Mouse (Mus musculus) lung, postnatal 0 days (tissue): ENCODE measurements around the gene Gm20388. TPM values are rescaled to one million over a fixed set of nuclear protein-coding genes. Genes with fewer than 3 reads are reported as not detected.
A peak's percentile ranks its signal among the peaks of the same experiment; 100 is the strongest.

Source experiments
- ATAC-seq: fragments of 200-750 bp; cut with Nextera tagmentation; 2 replicates; pipeline ENCODE4 v1.8.0; 2017; ENCODE audit warnings: moderate library complexity
- DNase-seq: peaks from one replicate; pipeline ENCODE4 v3.0.0-alpha.2; 2016; ENCODE audit warnings: low spot score
- H3K27ac ChIP-seq: fragments of 300-500 bp; sonication (generic); 2 replicates; pipeline ENCODE4 v1.5.1; 2014; ENCODE audit warnings: antibody characterized with exemption, mild to moderate bottlenecking, low read length, mixed read lengths
- H3K27me3 ChIP-seq: fragments of 300-500 bp; sonication (generic); replicated peaks from 2 replicates; pipeline ENCODE4 v1.6.1; 2014; ENCODE audit warnings: low read length, mixed read lengths; ENCODE audit not compliant: insufficient read depth
- H3K36me3 ChIP-seq: fragments of 300-500 bp; sonication (generic); 2 replicates; pipeline ENCODE4 v1.6.1; 2014; ENCODE audit warnings: low read length, mixed read lengths; ENCODE audit not compliant: insufficient read depth
- H3K4me1 ChIP-seq: fragments of 300-500 bp; sonication (generic); 2 replicates; pipeline ENCODE4 v1.6.1; 2014; ENCODE audit warnings: antibody characterized with exemption, low read depth, low read length, mixed read lengths; ENCODE audit not compliant: insufficient read depth
- H3K4me2 ChIP-seq: fragments of 300-500 bp; sonication (generic); replicated peaks from 2 replicates; pipeline ENCODE4 v1.6.1; 2014; ENCODE audit warnings: low read depth, mild to moderate bottlenecking, low read length, moderate library complexity, mixed read lengths
- H3K4me3 ChIP-seq: fragments of 300-500 bp; sonication (generic); 2 replicates; pipeline ENCODE4 v1.5.1; 2014; ENCODE audit warnings: low read depth, low read length
- H3K9ac ChIP-seq: fragments of 300-500 bp; sonication (generic); replicated peaks from 2 replicates; pipeline ENCODE4 v1.6.1; 2014; ENCODE audit warnings: low read depth, mild to moderate bottlenecking
- H3K9me3 ChIP-seq: fragments of 300-500 bp; sonication (generic); 2 replicates; pipeline ENCODE4 v1.6.1; 2016; ENCODE audit warnings: low read length, mixed read lengths
- CTCF ChIP-seq: IDR thresholded peaks from 2 replicates; pipeline ENCODE4 v1.5.1; 2016; ENCODE audit warnings: antibody characterized with exemption, mild to moderate bottlenecking
- EP300 ChIP-seq: IDR thresholded peaks from 2 replicates; pipeline ENCODE4 v1.6.1; 2016; ENCODE audit warnings: antibody characterized with exemption, mild to moderate bottlenecking, control low read depth
- WGBS: fragments of 180-500 bp; shearing (Covaris S2); extraction: QIAGEN DNeasy Blood & Tissue Kit; methylation state at CpG from one replicate; pipeline ENCODE4 v1.1.7; 2014; 5-methylcytosine and 5-hydroxymethylcytosine counted together
- polyA plus RNA-seq: library from polyadenylated mRNA; unstranded; fragments of >200 nt; fragmentation: Nextera tagmentation; extraction: Ambion mirVana; gene quantifications from 2 replicates; pipeline ENCODE4 v1.2.1, GENCODE M21; 2015

Gene Gm20388
- polyA plus RNA-seq, 1 experiment from 2014 or later, result not detected

GRCm38 (mm10) chr8:120633665-120634271 lies 723.1 kb downstream of the Gm20388 start:
- H3K4me1 ChIP-seq, result no peaks in the 10 kb centered on the region
- H3K36me3 ChIP-seq, result no peaks in the 10 kb centered on the region
- no peak overlapping the region for H3K9ac ChIP-seq
- no peak overlapping the region for H3K27ac ChIP-seq
- H3K4me3 ChIP-seq, result peak overlapping the region; percentile 45
- H3K9me3 ChIP-seq, result no peaks in the 10 kb centered on the region
- H3K27me3 ChIP-seq, result 0 out of 2 replicates have a peak, but pooled peaks cover 8% of the 10 kb centered on the region
- peak overlapping the region; percentile 96 for H3K4me2 ChIP-seq
- ATAC-seq (peak; percentile 12; the same call in 1 of the 2 replicates), DNase-seq (peak; percentile 22)
- TF ChIP-seq CTCF (no peak), EP300 (no peak)
- WGBS, result 2% methylated on average over 35 of the region's 44 CpGs

DNA sequence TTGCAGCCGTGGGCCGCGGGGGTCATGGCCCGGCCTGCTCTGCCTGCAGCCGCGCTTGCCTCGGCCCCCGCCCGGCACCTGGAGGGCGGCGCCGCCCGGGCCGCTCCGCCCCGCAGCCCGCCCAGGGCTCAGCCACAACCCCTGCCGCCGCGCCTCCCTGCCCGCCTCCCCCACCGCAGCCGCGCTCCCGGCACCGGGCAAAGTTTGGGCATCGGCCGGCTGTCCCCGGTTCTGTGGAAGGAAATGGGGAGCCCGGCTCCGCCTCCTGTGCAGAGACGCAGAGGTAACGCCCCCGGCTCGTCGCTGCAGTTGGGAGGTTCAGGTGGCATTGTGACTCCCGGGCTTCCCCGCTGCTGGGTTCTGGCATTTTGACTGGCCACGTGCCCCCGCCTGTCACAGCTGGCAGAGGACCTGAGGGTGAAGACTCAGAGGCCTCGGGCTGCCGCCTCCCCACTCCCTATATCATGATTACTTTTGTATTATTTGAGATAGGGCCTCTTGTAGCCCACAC lies 723.7 kb downstream of the Gm20388 start:
- 0 out of 2 replicates have a peak, but pooled peaks cover 8% of the 10 kb centered on the region for H3K27me3 ChIP-seq
- peak overlapping the region; percentile 96 for H3K4me2 ChIP-seq
- H3K4me1 ChIP-seq, result no peaks in the 10 kb centered on the region
- DNase-seq, result peak; percentile 78
- H3K27ac ChIP-seq, result no peak overlapping the region
- no peaks in the 10 kb centered on the region for H3K36me3 ChIP-seq
- no peak for TF ChIP-seq CTCF
- no peak for TF ChIP-seq EP300
- H3K9me3 ChIP-seq, result no peaks in the 10 kb centered on the region
- ATAC-seq, result peak; percentile 88
- WGBS, result 2% methylated on average over 20 of the region's 42 CpGs
- H3K4me3 ChIP-seq, result peak overlapping the region; percentile 45
- no peak overlapping the region for H3K9ac ChIP-seq

GRCm38 (mm10) chr8:120641245-120641644 lies 730.6 kb downstream of the Gm20388 start:
- Histone ChIP-seq H3K4me3 (no peak overlapping the region), H3K9me3 (no peaks in the 10 kb centered on the region), H3K9ac (no peak overlapping the region), H3K4me2 (no peak overlapping the region), H3K36me3 (no peaks in the 10 kb centered on the region), H3K27ac (no peak overlapping the region), H3K4me1 (no peaks in the 10 kb centered on the region), H3K27me3 (no peaks in the 10 kb centered on the region)
- ATAC-seq (no peak), DNase-seq (no peak)
- 23% methylated on average over 8 of the region's 8 CpGs for WGBS
- TF ChIP-seq CTCF, result no peak
- no peak for TF ChIP-seq EP300

DNA sequence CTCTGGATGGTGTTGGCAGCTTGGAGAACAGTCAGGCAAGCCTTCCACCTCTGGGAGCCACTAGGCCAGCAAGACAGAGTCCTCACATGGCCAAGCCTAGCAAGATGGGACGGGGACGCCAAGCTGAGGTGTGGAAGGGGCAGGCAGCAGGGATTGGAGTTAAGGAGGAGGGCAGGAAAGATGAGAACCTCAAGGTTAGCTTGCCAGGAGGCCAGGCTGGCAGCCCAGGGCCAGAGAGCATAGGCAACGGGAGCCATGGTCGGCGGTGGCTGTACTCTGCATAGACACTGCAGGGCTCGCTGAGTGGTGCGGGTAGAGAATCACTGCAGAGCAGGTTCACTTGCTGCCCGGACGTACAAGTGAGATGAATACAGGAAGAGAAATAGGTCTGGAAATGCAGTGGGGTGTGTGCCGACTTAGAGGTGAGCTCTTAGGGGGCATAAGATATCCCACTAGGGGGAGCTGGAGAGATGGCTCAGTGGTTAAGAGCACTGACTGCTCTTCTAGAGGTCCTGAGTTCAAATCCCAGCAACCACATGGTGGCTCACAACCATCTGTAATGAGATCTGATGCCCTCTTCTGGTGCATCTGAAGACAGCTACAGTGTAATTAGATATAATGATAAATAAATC lies 731.5 kb downstream of the Gm20388 start:
- TF ChIP-seq CTCF (peak; percentile 22; the same call in 1 of the 2 replicates), EP300 (no peak)
- Histone ChIP-seq H3K9me3 (no peaks in the 10 kb centered on the region), H3K27me3 (no peaks in the 10 kb centered on the region), H3K4me1 (no peaks in the 10 kb centered on the region), H3K36me3 (no peaks in the 10 kb centered on the region), H3K4me2 (no peak overlapping the region), H3K27ac (no peak overlapping the region), H3K4me3 (no peak overlapping the region), H3K9ac (no peak overlapping the region)
- ATAC-seq, result no peak
- no peak for DNase-seq
- 66% methylated on average over 10 of the region's 10 CpGs for WGBS

DNA sequence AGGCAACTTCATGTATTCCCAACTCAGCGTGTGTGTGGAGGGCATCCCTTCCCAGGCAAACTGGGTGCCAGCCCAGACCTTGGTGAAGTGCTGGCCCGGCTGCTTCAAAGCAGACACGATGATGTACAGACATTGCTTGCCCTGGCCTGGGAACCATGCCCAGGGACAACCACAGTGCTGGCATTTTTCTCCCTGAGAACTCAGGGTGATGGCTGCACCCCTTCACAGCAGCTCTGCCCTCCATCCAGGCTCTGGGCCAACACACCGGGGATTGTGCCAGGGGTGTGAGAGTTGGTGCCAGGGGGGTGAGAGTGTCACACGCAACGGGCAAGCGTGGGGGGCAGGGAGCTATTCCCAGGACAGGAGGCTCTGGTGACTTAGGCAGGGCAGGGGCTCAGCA lies 734.0 kb downstream of the Gm20388 start:
- TF ChIP-seq CTCF (no peak), EP300 (no peak)
- Histone ChIP-seq H3K27ac (no peak overlapping the region), H3K4me3 (no peak overlapping the region), H3K36me3 (no peaks in the 10 kb centered on the region), H3K4me1 (no peaks in the 10 kb centered on the region), H3K9ac (no peak overlapping the region), H3K9me3 (no peaks in the 10 kb centered on the region), H3K27me3 (no peaks in the 10 kb centered on the region), H3K4me2 (no peak overlapping the region)
- WGBS, result 51% methylated on average over 7 of the region's 7 CpGs
- DNase-seq (no peak), ATAC-seq (peak; percentile 12; the same call in 1 of the 2 replicates)

- TF ChIP-seq CTCF (no peak), EP300 (no peak)
- Histone ChIP-seq H3K27ac (no peak within 1 kb of the TSS), H3K27me3 (no peaks in the 10 kb centered on the region), H3K36me3 (no peaks in the 10 kb centered on the region), H3K4me2 (no peak within 1 kb of the TSS), H3K9me3 (no peaks in the 10 kb centered on the region), H3K4me1 (no peaks in the 10 kb centered on the region), H3K4me3 (no peak within 1 kb of the TSS), H3K9ac (no peak within 1 kb of the TSS)
- DNase-seq (no peak), ATAC-seq (no peak)
- WGBS, result 61% methylated on average over 6 of the region's 7 CpGs
These were observed 736.9 kb downstream of the Gm20388 start, which contains the start of gene 1190005I06Rik for GRCm38 (mm10) chr8:120647532-120647931. Gene 1190005I06Rik (minus strand): TSS chr8:120647632.
